Comparison of ENCODE assay signal across 8 mouse cellular contexts in the genomic region with DNA sequence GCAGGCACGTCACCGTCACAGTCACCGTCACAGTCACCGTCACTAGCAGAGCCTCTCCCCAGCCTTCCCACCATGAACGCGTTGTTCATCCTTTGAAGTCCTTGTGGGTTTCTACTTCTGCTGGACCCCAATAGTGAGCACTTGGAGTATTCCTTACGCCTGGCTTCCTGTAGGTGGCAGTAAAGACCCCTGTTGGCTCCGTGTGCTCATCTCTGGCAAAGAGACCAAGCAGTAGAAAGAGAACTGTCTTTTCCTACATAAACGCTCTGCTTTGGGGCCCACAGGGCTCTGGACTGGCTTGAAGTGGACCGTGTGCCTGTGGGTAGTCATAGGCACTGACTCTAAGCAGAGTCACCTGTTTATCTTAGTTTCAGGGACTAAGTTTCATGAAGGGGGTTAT. TPM values are rescaled to one million over a fixed set of nuclear protein-coding genes. Genes with fewer than 3 reads are reported as not detected.
DNase-seq lines count a peak whose midpoint lies in the region; ATAC-seq and TF ChIP-seq lines count a peak whose summit lies in the region.

No protein-coding gene starts in this region.

- no peak overlapping the region for H3K9ac ChIP-seq in heart, embryonic 11.5 days (ENCODE audit: low read depth, low read length)
- H3K9ac ChIP-seq in ES-Bruce4 (ENCODE audit: low read depth, poor library complexity, severe bottlenecking): no peak overlapping the region
- no peak overlapping the region for H3K9ac ChIP-seq in hindbrain, postnatal 0 days (replicated peaks; ENCODE audit: low read length)
- H3K9ac ChIP-seq in liver, postnatal 0 days (replicated peaks): no peak overlapping the region

- H3K9me3 ChIP-seq in heart, embryonic 11.5 days (replicated peaks; ENCODE audit: control insufficient read depth, low read length): no peaks in the 10 kb centered on the region
- no peaks in the 10 kb centered on the region for H3K9me3 ChIP-seq in ES-Bruce4 (replicated peaks; ENCODE audit: control insufficient read depth, insufficient read depth, low read length, poor library complexity, severe bottlenecking)
- no peaks in the 10 kb centered on the region for H3K9me3 ChIP-seq in hindbrain, postnatal 0 days (ENCODE audit: low read length)
- H3K9me3 ChIP-seq in liver, postnatal 0 days (ENCODE audit: low read length): no peaks in the 10 kb centered on the region

- no peaks in the 10 kb centered on the region for H3K27me3 ChIP-seq in heart, embryonic 11.5 days (ENCODE audit: control insufficient read depth, insufficient read depth, low read length)
- no peaks in the 10 kb centered on the region for H3K27me3 ChIP-seq in ES-Bruce4 (ENCODE audit: control insufficient read depth, insufficient read depth, low read length, poor library complexity, severe bottlenecking)
- no peaks in the 10 kb centered on the region for H3K27me3 ChIP-seq in hindbrain, postnatal 0 days (ENCODE audit: insufficient read depth, low read length)
- no peaks in the 10 kb centered on the region for H3K27me3 ChIP-seq in liver, postnatal 0 days (ENCODE audit: insufficient read depth, low read length)

- intact Hi-C loops in heart, postnatal 36 days (cut with DNase I): loop anchor here (2.0 kb wide), 1 partner anchor 488 kb away; no protein-coding TSS in a partner anchor

- TF ChIP-seq CTCF in ES-Bruce4 (IDR thresholded peaks at IDR 0.05; ENCODE audit: low read depth, low read length): peak; percentile 72
- peak; percentile 87 for TF ChIP-seq CTCF in hindbrain, postnatal 0 days (IDR thresholded peaks at IDR 0.05; ENCODE audit: low read depth)
- peak; percentile 77 for TF ChIP-seq CTCF in liver, postnatal 0 days (IDR thresholded peaks at IDR 0.05; ENCODE audit: low read depth)

- TF ChIP-seq POLR2A in ES-Bruce4 (IDR thresholded peaks at IDR 0.05; ENCODE audit: insufficient read depth, low read length): no peak

- 26% methylated on average over 10 of the region's 10 CpGs for WGBS in heart, embryonic 11.5 days (ENCODE audit: insufficient replicate concordance)
- 22% methylated on average over 10 of the region's 10 CpGs for WGBS in hindbrain, postnatal 0 days
- 26% methylated on average over 10 of the region's 10 CpGs for WGBS in liver, postnatal 0 days (ENCODE audit: insufficient replicate concordance)

- H3K36me3 ChIP-seq in heart, embryonic 11.5 days (ENCODE audit: control insufficient read depth, insufficient read depth, low read length): no peaks in the 10 kb centered on the region
- no peaks in the 10 kb centered on the region for H3K36me3 ChIP-seq in ES-Bruce4 (ENCODE audit: control insufficient read depth, insufficient read depth, low read length, poor library complexity, severe bottlenecking)
- no peaks in the 10 kb centered on the region for H3K36me3 ChIP-seq in hindbrain, postnatal 0 days (ENCODE audit: insufficient read depth, low read length)
- no peaks in the 10 kb centered on the region for H3K36me3 ChIP-seq in liver, postnatal 0 days (replicated peaks; ENCODE audit: insufficient read depth, low read length)

- TF ChIP-seq EP300 in ES-Bruce4 (IDR thresholded peaks at IDR 0.05; ENCODE audit: insufficient read depth, low read depth, low read length): no peak
- TF ChIP-seq EP300 in liver, postnatal 0 days (IDR thresholded peaks at IDR 0.05; ENCODE audit: low read depth): no peak

- H3K4me3 ChIP-seq in heart, embryonic 11.5 days (ENCODE audit: low read depth, low read length): no peak overlapping the region
- H3K4me3 ChIP-seq in ES-Bruce4 (ENCODE audit: low read depth, low read length): no peak overlapping the region
- no peak overlapping the region for H3K4me3 ChIP-seq in hindbrain, postnatal 0 days (ENCODE audit: low read length)
- no peak overlapping the region for H3K4me3 ChIP-seq in liver, postnatal 0 days (ENCODE audit: low read depth, low read length)

- peak; percentile 53 to 61 for DNase-seq in heart, postnatal 36 days
- DNase-seq in embryo, embryonic 10.5 days (ENCODE audit: low spot score): peak; percentile 87
- peak; percentile 88 for DNase-seq in hindbrain, postnatal 0 days (ENCODE audit: low spot score)
- peak; percentile 30 for DNase-seq in liver, postnatal 0 days
- DNase-seq in retina, embryonic 14.5 days (ENCODE audit: low spot score): peak; percentile 83

- H3K4me1 ChIP-seq in heart, embryonic 11.5 days (ENCODE audit: control insufficient read depth, insufficient read depth, low read length): peaks cover 14% of the 10 kb centered on the region
- H3K4me1 ChIP-seq in ES-Bruce4 (ENCODE audit: control insufficient read depth, insufficient read depth, low read length): no peaks in the 10 kb centered on the region
- H3K4me1 ChIP-seq in hindbrain, postnatal 0 days (ENCODE audit: insufficient read depth, low read length): no peaks in the 10 kb centered on the region
- H3K4me1 ChIP-seq in liver, postnatal 0 days (ENCODE audit: insufficient read depth): peaks cover 8% of the 10 kb centered on the region; the same call in 1 of the 2 replicates

- H3K27ac ChIP-seq in heart, embryonic 11.5 days (ENCODE audit: low read depth, low read length): no peak overlapping the region
- H3K27ac ChIP-seq in ES-Bruce4 (ENCODE audit: insufficient read depth, low read length): no peak overlapping the region
- H3K27ac ChIP-seq in hindbrain, postnatal 0 days: no peak overlapping the region
- H3K27ac ChIP-seq in liver, postnatal 0 days (ENCODE audit: low read depth): no peak overlapping the region

- no peak for ATAC-seq in heart, embryonic 11.5 days (replicated peaks; ENCODE audit: insufficient number of reproducible peaks, low FRiP score, low TSS enrichment)
- peak; percentile 58; the same call in 1 of the 2 replicates for ATAC-seq in hindbrain, postnatal 0 days
- 0 out of 2 replicates have a peak, but pooled peaks have one; percentile 31 for ATAC-seq in liver, postnatal 0 days
- ATAC-seq in erythroid progenitor cell, adult 5-6 weeks (replicated peaks; ENCODE audit: low FRiP score, poor library complexity, severe bottlenecking): no peak

- H3K4me2 ChIP-seq in heart, embryonic 11.5 days: no peak overlapping the region
- H3K4me2 ChIP-seq in hindbrain, postnatal 0 days (ENCODE audit: low read depth, low read length): no peak overlapping the region
- no peak overlapping the region for H3K4me2 ChIP-seq in liver, postnatal 0 days (ENCODE audit: low read depth, low read length)

RNA-seq across cellular contexts. Expression of a gene that starts 49.0 kb away (rescaled TPM):
- total RNA-seq in heart, postnatal 36 days (2021): under 1 TPM; 0.27 to 0.53 TPM
- 0.21 and 0.28 TPM in 2 replicates for polyA plus RNA-seq in heart, embryonic 11.5 days (2014; fragmentation: Nextera tagmentation; extraction: Ambion mirVana)
- 0.50 and 0.55 TPM in 2 replicates for polyA plus RNA-seq in ES-Bruce4 (2011; ENCODE audit: insufficient read depth, insufficient read length, low read depth, missing spikeins)
- 0.65 and 1.3 TPM in 2 replicates for total RNA-seq in hindbrain, postnatal 0 days (2014; rRNA removed)
- 0.28 and 0.76 TPM in 2 replicates for polyA plus RNA-seq in hindbrain, postnatal 0 days (2015; fragmentation: Nextera tagmentation; extraction: Ambion mirVana)
- polyA plus RNA-seq in liver, postnatal 0 days (2015; fragmentation: Nextera tagmentation; extraction: Ambion mirVana): 93.3 and 104 TPM in 2 replicates
- total RNA-seq in erythroid progenitor cell, adult 5-6 weeks (2015; ENCODE audit: low replicate concordance): 5.0 and 6.3 TPM in 2 replicates
- total RNA-seq in erythroid progenitor cell, adult 5-6 weeks (2017; ENCODE audit: low replicate concordance): 2.7 and 3.0 TPM in 2 replicates

Comparison
In these comparisons a context has a peak if more than half of its experiments do, and no peak if none do; other contexts are left out.
1. DNase-seq: peak in every context shown above with its lines; median percentile 88 in hindbrain, postnatal 0 days; 87 in embryo, embryonic 10.5 days; 83 in retina, embryonic 14.5 days; 57 in heart, postnatal 36 days; 30 in liver, postnatal 0 days.
2. ATAC-seq: peak in hindbrain, postnatal 0 days (single experiment) and liver, postnatal 0 days (single experiment); none in heart, embryonic 11.5 days (single experiment) and erythroid progenitor cell, adult 5-6 weeks (single experiment).
3. RNA of a gene that starts 49.0 kb away (polyA plus RNA-seq): 93.3 to 104 TPM in liver, postnatal 0 days; 0.50 to 0.55 TPM in ES-Bruce4, 0.28 to 0.76 TPM in hindbrain, postnatal 0 days and 0.21 to 0.28 TPM in heart, embryonic 11.5 days; every median in the first group is over 10 times any median in the second.
4. Peak in every context shown above with its lines, with median percentiles within 50 percentile points of each other: CTCF ChIP-seq.